Mouse (Mus musculus): ENCODE data around the gene Rtcb.

- no peak for TF ChIP-seq CTCF (IDR thresholded peaks at IDR 0.05; ENCODE audit: borderline replicate concordance, extremely low read depth, insufficient read depth, insufficient read length)
- no peak for TF ChIP-seq POLR2A (IDR thresholded peaks at IDR 0.05; ENCODE audit: borderline replicate concordance, extremely low read depth, insufficient read depth, insufficient read length, poor library complexity, severe bottlenecking)
These were observed 31.9 kb upstream of the Rtcb start for GRCm38 (mm10) chr10:85989412-85990115.

Data from brain, embryonic 14.5 days (tissue).